Mouse (Mus musculus) adrenal gland, postnatal 25 days (tissue): ENCODE results near the gene Purb. TPM values are rescaled to one million over a fixed set of nuclear protein-coding genes. Genes with fewer than 3 reads are reported as not detected.
A peak's percentile ranks its signal among the peaks of the same experiment; 100 is the strongest.
"Not testable (repeated sequence)": the region's sequence is repeated elsewhere in the genome, so short reads cannot be mapped to it uniquely, and the experiment has no call there.

Experiments
- DNase-seq: peaks from one replicate; pipeline ENCODE4 v3.0.0; 2021; ENCODE audit warnings: mixed read lengths
- microRNA-seq, 2 experiments: library from miRNA; unstranded; fragments of <30 nt; microRNA quantifications; one replicate each; pipeline ENCODE4 v1.2.0; 2021
- total RNA-seq: library from RNA; stranded (reverse); gene quantifications from 2 replicates; pipeline ENCODE4 v1.2.3, GENCODE M21; 2021

Purb gene
- total RNA-seq, 1 experiment from 2014 or later = 73.5 TPM

DNA sequence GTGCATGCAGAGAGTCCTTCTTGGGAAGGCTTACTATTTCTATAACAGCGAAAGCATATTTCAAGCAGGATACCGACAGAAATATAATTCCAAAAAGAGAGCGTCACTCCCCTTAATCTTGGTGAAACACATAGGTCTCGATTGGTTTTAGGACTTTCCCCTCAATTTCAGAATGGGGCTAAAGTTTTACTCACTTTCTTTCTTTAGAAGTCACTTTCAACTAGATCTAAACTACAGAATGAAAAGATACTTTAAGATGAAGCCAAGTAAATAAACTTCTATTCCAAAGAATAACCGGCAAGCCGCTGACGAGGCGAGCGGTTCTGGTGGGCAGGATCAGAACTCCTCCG, 32.0 kb downstream of the Purb start:
- DNase-seq = no peak

- no peak for DNase-seq
These were observed 32.6 kb downstream of the Purb start for GRCm38 (mm10) chr11:6443102-6443501.

- no peak for DNase-seq
These were observed 33.2 kb downstream of the Purb start for GRCm38 (mm10) chr11:6442566-6442965.

- no peak for DNase-seq
These were observed 35.5 kb downstream of the Purb start for GRCm38 (mm10) chr11:6440171-6440570.

GRCm38 (mm10) chr11:6437667-6438066, 38.0 kb downstream of the Purb start:
- no peak for DNase-seq

GRCm38 (mm10) chr11:6436442-6436841, 39.3 kb downstream of the Purb start:
- DNase-seq = peak; percentile 63

- DNase-seq = no peak
These were observed 45.5 kb downstream of the Purb start for GRCm38 (mm10) chr11:6430186-6430585.

DNA sequence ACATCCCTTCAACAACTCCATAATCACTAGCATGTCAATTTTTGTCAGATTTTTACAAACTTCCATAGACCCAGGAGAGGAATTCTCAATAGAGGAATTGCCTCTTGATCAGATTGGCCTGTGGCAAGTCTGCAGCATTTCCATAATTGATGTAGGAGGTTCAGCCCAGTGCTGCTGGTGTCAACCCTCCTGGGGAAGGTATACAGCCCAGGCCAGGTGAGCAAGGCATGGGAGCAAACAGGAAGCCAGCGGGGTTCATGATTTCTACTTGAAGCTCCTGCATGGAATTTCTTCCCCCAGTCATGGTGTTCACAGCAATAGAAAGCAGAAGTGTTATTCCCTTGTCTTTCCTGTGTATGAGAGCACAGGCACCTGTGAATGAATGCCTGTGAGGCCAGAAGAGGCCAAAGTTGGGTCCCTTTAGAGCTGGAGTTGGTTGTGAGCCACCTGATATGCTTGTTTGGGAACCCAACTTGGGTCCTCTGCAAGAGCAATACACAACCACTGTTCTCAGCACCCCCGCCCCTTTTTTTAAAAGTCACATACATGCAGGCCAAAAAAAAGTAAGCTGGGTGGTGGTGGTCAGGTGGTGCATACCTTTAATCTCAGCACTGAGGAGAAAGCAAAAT, 54.9 kb downstream of the Purb start:
- DNase-seq = no peak

DNA sequence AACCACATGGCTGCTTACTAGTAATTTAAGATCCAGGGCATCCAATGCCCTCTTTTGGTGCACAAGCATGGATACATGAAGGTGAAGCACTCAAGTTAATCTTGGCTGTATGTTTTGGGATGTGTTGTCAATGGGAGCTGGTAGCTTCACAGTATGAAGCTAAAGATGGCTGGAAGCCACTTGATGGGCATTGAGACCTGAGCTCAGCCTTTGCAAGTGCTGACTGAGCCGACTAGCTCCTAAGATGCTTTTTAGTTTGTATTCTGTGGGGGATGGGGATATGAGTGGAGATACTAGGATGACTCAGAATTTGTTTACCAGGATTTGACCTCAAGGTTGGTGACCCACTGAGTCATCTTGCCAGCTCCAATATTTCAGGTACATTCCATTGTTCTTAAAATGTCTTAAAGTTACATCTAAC, 55.4 kb downstream of the Purb start:
- DNase-seq = no peak

GRCm38 (mm10) chr11:6419156-6419555, 56.6 kb downstream of the Purb start:
- DNase-seq = not testable (repeated sequence)

GRCm38 (mm10) chr11:6418751-6419150, 57.0 kb downstream of the Purb start:
- no peak for DNase-seq

Small RNA genes lying within 50 kb of the gene (microRNA-seq; reads per million reads assigned to microRNA genes)
- gene Gm22123 = 0.71 to 1.0 reads per million in 2 experiments

Other genes starting within 250 kb of the Purb start
- not detected in 2 replicates for gene Npc1l1, start 245.8 kb downstream of the Purb start, total RNA-seq
- 52.5 and 57.3 TPM in 2 replicates for gene Ddx56, start 208.1 kb downstream of the Purb start, total RNA-seq
- 93.1 and 105 TPM in 2 replicates for gene Tmed4, start 201.0 kb downstream of the Purb start, total RNA-seq
- 547 and 550 TPM in 2 replicates for gene Ogdh, start 184.3 kb downstream of the Purb start, total RNA-seq
- gene Zmiz2, start 86.8 kb downstream of the Purb start, total RNA-seq = 61.5 and 63.4 TPM in 2 replicates
- gene Ppia, start 60.5 kb downstream of the Purb start, total RNA-seq = 1,910 and 1,993 TPM in 2 replicates
- 75.0 and 84.5 TPM in 2 replicates for gene H2afv, start 31.5 kb downstream of the Purb start, total RNA-seq
- gene Myo1g, start 45.0 kb upstream of the Purb start, total RNA-seq = 0.48 and 1.3 TPM in 2 replicates
- gene Ccm2, start 71.0 kb upstream of the Purb start, total RNA-seq = 31.5 and 38.4 TPM in 2 replicates
- gene Nacad, start 130.1 kb upstream of the Purb start, total RNA-seq = 2.2 and 2.5 TPM in 2 replicates
- 54.1 and 60.7 TPM in 2 replicates for gene Tbrg4, start 150.2 kb upstream of the Purb start, total RNA-seq
- gene Wap, start 162.7 kb upstream of the Purb start, total RNA-seq = not detected in 2 replicates
- 10.5 and 13.4 TPM in 2 replicates for gene Ramp3, start 182.6 kb upstream of the Purb start, total RNA-seq